Mouse (Mus musculus) megakaryocyte, embryonic 14.5 days (primary cell): ENCODE data around the gene Fam129b.

Source experiments
- FLI1 ChIP-seq: IDR thresholded peaks from 2 replicates; pipeline ENCODE4 v1.6.1; 2012; ENCODE audit warnings: low read length, inconsistent platforms, mixed read lengths
- GATA1 ChIP-seq: IDR thresholded peaks from 3 replicates; pipeline ENCODE4 v1.6.1; 2012; ENCODE audit warnings: mixed read lengths, low read length, inconsistent platforms, borderline replicate concordance

- TF ChIP-seq GATA1 (no peak), FLI1 (no peak)
Measured at GRCm38 (mm10) chr2:32892490-32892889, 16.6 kb downstream of the Fam129b start.
